Mouse (Mus musculus): ENCODE data around the gene Mroh3. TPM values are rescaled to one million over a fixed set of nuclear protein-coding genes. Genes with fewer than 3 reads are reported as not detected.

Mroh3 gene
- total RNA-seq, 1 experiment: 0.22 TPM

DNA sequence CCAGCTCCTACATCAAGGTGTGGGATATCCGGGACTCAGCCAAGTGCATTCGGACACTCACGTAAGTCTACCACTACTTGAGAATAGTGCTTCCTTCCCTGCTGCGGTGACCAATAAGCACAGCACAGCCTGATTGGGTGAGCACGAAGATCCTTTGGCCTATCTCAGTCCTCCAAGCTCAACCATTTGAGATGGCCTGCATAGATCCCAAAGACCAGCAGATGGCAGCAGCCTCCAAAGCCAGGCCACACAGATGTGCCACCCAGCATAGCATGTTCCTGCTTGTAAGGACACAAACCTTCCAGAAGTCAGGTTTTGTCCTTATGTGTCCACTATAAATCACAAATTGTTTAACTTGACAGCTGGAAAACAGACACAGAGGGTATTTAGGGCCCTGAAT is 42.5 kb downstream of the Mroh3 start:
- in situ Hi-C loops (cut with MboI; ENCODE audit: low sequenced_read_pairs in 2 of 2, unreplicated experiment in 2 of 2): no loop called here
- H3K36me3 ChIP-seq (ENCODE audit: control insufficient read depth, insufficient read depth, low read length, poor library complexity, severe bottlenecking): no peaks in the 10 kb centered on the region; the same call in 1 of the 2 replicates

DNA sequence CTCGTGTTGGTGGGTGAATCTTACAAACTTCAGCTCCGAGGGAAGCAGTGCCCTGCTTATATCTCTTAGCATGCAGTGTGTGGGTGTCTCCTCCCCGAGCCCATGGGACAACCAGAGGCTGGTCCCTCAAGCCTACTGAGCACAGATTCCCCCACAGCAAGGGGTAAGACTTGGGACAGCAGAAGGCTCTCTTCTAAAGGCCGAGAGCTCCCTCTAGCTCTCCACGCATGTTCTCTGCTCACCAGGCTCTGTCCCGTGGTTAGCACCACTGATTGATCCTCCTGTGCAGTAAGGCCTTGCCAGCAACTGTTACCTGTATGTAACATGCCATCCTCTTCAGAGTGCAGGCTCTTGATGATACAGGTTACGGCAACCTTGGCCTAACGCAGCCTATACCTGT is 45.0 kb downstream of the Mroh3 start:
- TF ChIP-seq MAFK (IDR thresholded peaks at IDR 0.05; ENCODE audit: insufficient read depth, low read depth, low read length) (no peak), ZC3H11A (IDR thresholded peaks at IDR 0.05; ENCODE audit: borderline replicate concordance, low read depth, low read length) (no peak), ZNF384 (IDR thresholded peaks at IDR 0.05; ENCODE audit: low read depth, low read length) (no peak), CHD2 (IDR thresholded peaks at IDR 0.05; ENCODE audit: low read depth, low read length) (no peak), HCFC1 (IDR thresholded peaks at IDR 0.05; ENCODE audit: borderline replicate concordance, insufficient read depth, low read length) (no peak)
- no peak overlapping the region for H3K4me3 ChIP-seq (ENCODE audit: insufficient read depth in 1 of 2, low read depth in 1 of 2, low read length in 2 of 2, poor library complexity in 1 of 2, severe bottlenecking in 1 of 2)
- in situ Hi-C loops (cut with MboI; ENCODE audit: low sequenced_read_pairs in 2 of 2, unreplicated experiment in 2 of 2): no loop called here
- H3K36me3 ChIP-seq (ENCODE audit: control insufficient read depth, insufficient read depth, low read length, poor library complexity, severe bottlenecking): no peaks in the 10 kb centered on the region; the same call in 1 of the 2 replicates
- no peaks in the 10 kb centered on the region for H3K9me3 ChIP-seq (ENCODE audit: control insufficient read depth, insufficient read depth, low read depth, low read length)
- no peak overlapping the region for H3K9ac ChIP-seq (ENCODE audit: insufficient read depth, low read depth, low read length, poor library complexity, severe bottlenecking)
- H3K27ac ChIP-seq (ENCODE audit: insufficient read depth, low read depth, low read length, poor library complexity, severe bottlenecking): no peak overlapping the region
- DNase-seq (ENCODE audit: low read depth, low spot score): no peak
- peaks cover 0 to 10% of the 10 kb centered on the region in 2 experiments; a peak in 1 of 4 replicates for H3K4me1 ChIP-seq (ENCODE audit: control insufficient read depth in 2 of 2, insufficient read depth in 2 of 2, low read length in 2 of 2, poor library complexity in 1 of 2)

More for the DNA sequence above, 42.5 kb downstream of the Mroh3 start:
- Histone ChIP-seq H3K9me3 (ENCODE audit: control insufficient read depth, insufficient read depth, low read depth, low read length) (no peaks in the 10 kb centered on the region), H3K4me1 (ENCODE audit: control insufficient read depth in 2 of 2, insufficient read depth in 2 of 2, low read length in 2 of 2, poor library complexity in 1 of 2) (peaks cover 3 to 28% of the 10 kb centered on the region in 2 experiments; a peak in 3 of 4 replicates), H3K27ac (ENCODE audit: insufficient read depth, low read depth, low read length, poor library complexity, severe bottlenecking) (no peak overlapping the region), H3K9ac (ENCODE audit: insufficient read depth, low read depth, low read length, poor library complexity, severe bottlenecking) (no peak overlapping the region), H3K4me3 (ENCODE audit: insufficient read depth in 1 of 2, low read depth in 1 of 2, low read length in 2 of 2, poor library complexity in 1 of 2, severe bottlenecking in 1 of 2) (no peak overlapping the region)
- no peak for TF ChIP-seq MAFK (IDR thresholded peaks at IDR 0.05; ENCODE audit: insufficient read depth, low read depth, low read length)
- TF ChIP-seq ZC3H11A (IDR thresholded peaks at IDR 0.05; ENCODE audit: borderline replicate concordance, low read depth, low read length): peak; percentile 35; the same call in 1 of the 2 replicates
- no peak for TF ChIP-seq CHD2 (IDR thresholded peaks at IDR 0.05; ENCODE audit: low read depth, low read length)
- DNase-seq (ENCODE audit: low read depth, low spot score): peak; percentile 52

DNA sequence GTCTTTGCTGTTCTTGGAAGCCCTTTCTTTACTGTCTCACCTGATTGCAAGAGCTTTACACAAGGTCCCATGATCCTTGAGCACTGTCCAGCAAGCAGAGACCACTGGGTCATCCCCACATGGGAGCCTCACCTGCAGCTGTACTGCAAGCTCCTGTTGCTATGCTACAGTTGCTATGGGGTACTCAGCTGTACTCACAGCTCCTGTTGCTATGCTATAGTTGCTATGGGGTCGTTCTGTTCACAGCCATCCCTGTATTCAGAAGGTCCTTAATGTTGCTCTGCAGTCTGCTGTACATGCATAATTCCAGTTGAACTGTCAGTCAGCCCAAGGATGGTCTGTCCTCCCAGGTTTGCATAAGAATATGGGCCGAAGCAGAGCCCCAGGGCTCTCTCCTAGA is 47.2 kb downstream of the Mroh3 start:
- Histone ChIP-seq H3K9ac (ENCODE audit: insufficient read depth, low read depth, low read length, poor library complexity, severe bottlenecking) (no peak overlapping the region), H3K4me3 (ENCODE audit: insufficient read depth in 1 of 2, low read depth in 1 of 2, low read length in 2 of 2, poor library complexity in 1 of 2, severe bottlenecking in 1 of 2) (no peak overlapping the region), H3K4me1 (ENCODE audit: control insufficient read depth in 2 of 2, insufficient read depth in 2 of 2, low read length in 2 of 2, poor library complexity in 1 of 2) (peaks cover 0 to 5% of the 10 kb centered on the region in 2 experiments; a peak in 1 of 4 replicates), H3K36me3 (ENCODE audit: control insufficient read depth, insufficient read depth, low read length, poor library complexity, severe bottlenecking) (no peaks in the 10 kb centered on the region; the same call in 1 of the 2 replicates), H3K27ac (ENCODE audit: insufficient read depth, low read depth, low read length, poor library complexity, severe bottlenecking) (no peak overlapping the region), H3K9me3 (ENCODE audit: control insufficient read depth, insufficient read depth, low read depth, low read length) (no peaks in the 10 kb centered on the region)
- in situ Hi-C loops (cut with MboI; ENCODE audit: low sequenced_read_pairs in 2 of 2, unreplicated experiment in 2 of 2): no loop called here
- TF ChIP-seq ZC3H11A (IDR thresholded peaks at IDR 0.05; ENCODE audit: borderline replicate concordance, low read depth, low read length) (no peak), CHD2 (IDR thresholded peaks at IDR 0.05; ENCODE audit: low read depth, low read length) (no peak), HCFC1 (IDR thresholded peaks at IDR 0.05; ENCODE audit: borderline replicate concordance, insufficient read depth, low read length) (no peak), ZNF384 (IDR thresholded peaks at IDR 0.05; ENCODE audit: low read depth, low read length) (no peak), MAFK (IDR thresholded peaks at IDR 0.05; ENCODE audit: insufficient read depth, low read depth, low read length) (no peak)
- no peak for DNase-seq (ENCODE audit: low read depth, low spot score)

DNA sequence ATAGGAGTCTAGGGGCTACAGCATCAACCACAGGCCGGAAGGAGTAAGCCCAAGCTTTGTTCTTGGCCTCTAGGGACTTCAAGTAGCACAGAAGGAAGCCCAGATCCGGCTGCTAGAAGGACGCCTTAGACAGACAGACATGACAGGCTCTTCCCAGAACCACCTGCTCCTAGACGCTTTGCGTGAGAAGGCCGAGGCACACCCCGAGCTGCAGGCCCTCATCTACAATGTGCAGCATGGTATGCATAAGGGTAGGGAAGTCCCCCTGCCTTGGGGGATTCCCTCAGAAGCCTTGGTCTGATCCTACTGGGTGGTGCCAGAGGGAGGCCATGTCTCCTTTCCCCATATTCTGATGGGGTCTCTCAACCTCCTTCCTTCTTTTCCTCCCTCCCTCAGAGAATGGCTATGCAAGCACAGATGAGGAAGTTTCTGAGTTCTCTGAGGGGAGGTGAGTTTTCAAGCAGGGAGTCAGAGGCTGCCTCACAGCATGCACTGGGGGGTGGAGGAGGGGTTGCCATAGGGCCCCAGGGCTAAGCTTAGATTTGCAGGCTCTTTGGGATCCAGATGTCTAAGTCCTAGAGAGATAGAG is 51.2 kb downstream of the Mroh3 start:
- TF ChIP-seq CHD2 (IDR thresholded peaks at IDR 0.05; ENCODE audit: low read depth, low read length): no peak
- no peak for TF ChIP-seq MAFK (IDR thresholded peaks at IDR 0.05; ENCODE audit: insufficient read depth, low read depth, low read length)
- TF ChIP-seq ZC3H11A (IDR thresholded peaks at IDR 0.05; ENCODE audit: borderline replicate concordance, low read depth, low read length): no peak
- TF ChIP-seq ZNF384 (IDR thresholded peaks at IDR 0.05; ENCODE audit: low read depth, low read length): no peak
- TF ChIP-seq HCFC1 (IDR thresholded peaks at IDR 0.05; ENCODE audit: borderline replicate concordance, insufficient read depth, low read length): no peak
- Histone ChIP-seq H3K27ac (ENCODE audit: insufficient read depth, low read depth, low read length, poor library complexity, severe bottlenecking) (no peak overlapping the region), H3K36me3 (ENCODE audit: control insufficient read depth, insufficient read depth, low read length, poor library complexity, severe bottlenecking) (peaks cover 3% of the 10 kb centered on the region; the same call in 1 of the 2 replicates), H3K4me1 (ENCODE audit: control insufficient read depth in 2 of 2, insufficient read depth in 2 of 2, low read length in 2 of 2, poor library complexity in 1 of 2) (peaks cover 0 to 5% of the 10 kb centered on the region in 2 experiments; a peak in 1 of 4 replicates), H3K9me3 (ENCODE audit: control insufficient read depth, insufficient read depth, low read depth, low read length) (no peaks in the 10 kb centered on the region), H3K4me3 (ENCODE audit: insufficient read depth in 1 of 2, low read depth in 1 of 2, low read length in 2 of 2, poor library complexity in 1 of 2, severe bottlenecking in 1 of 2) (no peak overlapping the region), H3K9ac (ENCODE audit: insufficient read depth, low read depth, low read length, poor library complexity, severe bottlenecking) (no peak overlapping the region)
- no peak for DNase-seq (ENCODE audit: low read depth, low spot score)
- in situ Hi-C loops (cut with MboI; ENCODE audit: low sequenced_read_pairs in 2 of 2, unreplicated experiment in 2 of 2): no loop called here
